Mouse (Mus musculus): ENCODE measurements at regions not wholly inside any gene's neighbourhood (a gene's known extent, or its start where the extent isn't known, plus 50 kb on each side); places are given as distances from the start of the nearest gene placed in this dataset.

GRCm38 (mm10) chr1:184576527-184576926 lies 155.9 kb downstream of the Hlx start:
- TF ChIP-seq CTCF (IDR thresholded peaks at IDR 0.05; ENCODE audit: low read depth, low read length) (no peak), POLR2A (IDR thresholded peaks at IDR 0.05; ENCODE audit: borderline replicate concordance, low read depth, low read length) (no peak)

Data from bone marrow macrophage, adult 2 months (primary cell).